Mouse (Mus musculus) bone marrow, adult 2 months (tissue): Measurements from ENCODE around the gene Zdhhc16. TPM values are rescaled to one million over a fixed set of nuclear protein-coding genes. Genes with fewer than 3 reads are reported as not detected.

Experiments used
- H3K27ac ChIP-seq: fragments of 200-500 bp; 2 replicates; pipeline ENCODE4 v1.5.1; 2012; ENCODE audit warnings: low read depth, mild to moderate bottlenecking, control low read depth, inconsistent platforms, low read length; ENCODE audit not compliant: control insufficient read depth, poor library complexity, insufficient read depth
- H3K4me1 ChIP-seq: fragments of 200-500 bp; 2 replicates; pipeline ENCODE4 v1.6.1; 2011; ENCODE audit warnings: low read length; ENCODE audit not compliant: control insufficient read depth, insufficient read depth
- H3K4me3 ChIP-seq: fragments of 200-500 bp; replicated peaks from 2 replicates; pipeline ENCODE3; 2011; ENCODE audit warnings: mild to moderate bottlenecking, low read depth, low read length, control low read depth; ENCODE audit not compliant: control insufficient read depth
- CTCF ChIP-seq: fragments of 200-500 bp; IDR thresholded peaks from 2 replicates; pipeline ENCODE4 v1.5.1; 2011; ENCODE audit warnings: low read length, control low read depth; ENCODE audit not compliant: control insufficient read depth, insufficient read depth
- POLR2A ChIP-seq: fragments of 200-500 bp; IDR thresholded peaks from 2 replicates; pipeline ENCODE4 v1.6.1; 2011; ENCODE audit warnings: low read depth, mild to moderate bottlenecking, control low read depth, low read length, borderline replicate concordance; ENCODE audit not compliant: control insufficient read depth
- WGBS: fragments of 180-500 bp; shearing (Covaris S2); methylation state at CpG from one replicate; pipeline ENCODE4 v1.1.7; 2018; 5-methylcytosine and 5-hydroxymethylcytosine counted together
- polyA plus RNA-seq: library from polyadenylated mRNA; stranded (reverse); fragments of >200 nt; gene quantifications from 2 replicates; pipeline ENCODE4 v1.2.4, GENCODE M21; 2011; ENCODE audit warnings: low replicate concordance; ENCODE audit not compliant: missing spikeins, insufficient read depth, insufficient read length

Zdhhc16 gene
- polyA plus RNA-seq, 1 experiment, result 59.8 TPM

DNA sequence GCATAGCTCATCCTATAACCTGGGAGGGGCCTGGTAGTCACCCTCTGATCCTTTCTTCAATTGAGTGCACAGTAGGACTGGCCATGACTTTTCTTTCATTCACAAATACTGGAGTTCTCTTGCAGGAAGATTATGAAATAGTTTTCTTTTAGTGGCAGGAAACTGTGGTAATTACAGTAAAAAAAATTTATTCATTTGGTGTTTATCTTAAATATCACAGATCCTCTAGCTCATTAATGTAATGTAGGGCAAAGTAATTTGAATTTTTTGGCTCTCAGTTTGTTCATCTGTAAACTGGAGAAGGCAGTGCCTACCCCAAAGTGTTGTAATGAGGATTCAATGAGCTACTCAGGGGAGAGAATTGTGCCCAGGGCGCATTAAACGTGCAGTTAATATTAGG is 59.7 kb downstream of the Zdhhc16 start:
- TF ChIP-seq POLR2A (no peak), CTCF (no peak)
- Histone ChIP-seq H3K4me3 (no peak overlapping the region), H3K4me1 (peaks cover 10% of the 10 kb centered on the region), H3K27ac (no peak overlapping the region)
- WGBS, result 59% methylated on average over 2 of the region's 2 CpGs

DNA sequence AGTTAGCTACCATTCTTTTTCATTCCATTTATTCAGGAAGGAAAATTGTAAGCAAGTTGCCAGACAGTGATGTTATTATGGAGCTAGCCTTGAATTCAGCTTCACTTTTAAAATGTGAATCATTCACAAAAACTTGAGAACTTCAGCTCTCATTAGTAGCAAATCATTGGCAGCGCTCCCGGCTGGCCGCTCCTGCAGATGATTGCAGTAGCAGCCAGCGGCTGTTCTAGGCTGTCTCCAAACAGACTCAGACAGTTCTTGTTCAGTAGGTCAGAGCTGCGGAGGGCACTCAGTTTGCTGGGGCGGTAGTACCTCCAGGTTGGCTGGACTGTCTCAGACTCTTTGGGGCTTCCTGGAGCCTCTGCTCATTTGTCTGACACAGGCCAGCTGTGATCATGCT is 60.2 kb downstream of the Zdhhc16 start:
- Histone ChIP-seq H3K27ac (no peak overlapping the region), H3K4me3 (no peak overlapping the region), H3K4me1 (peaks cover 10% of the 10 kb centered on the region)
- WGBS, result 65% methylated on average over 6 of the region's 6 CpGs
- no peak for TF ChIP-seq CTCF
- TF ChIP-seq POLR2A, result no peak

Other genes with a start within 250 kb of the Zdhhc16 start
- gene Slit1, start 189.8 kb upstream of the Zdhhc16 start, polyA plus RNA-seq, result 0.50 and 2.7 TPM in 2 replicates
- 25.5 and 26.6 TPM in 2 replicates for gene Arhgap19, start 131.4 kb upstream of the Zdhhc16 start, polyA plus RNA-seq
- 6.4 and 12.0 TPM in 2 replicates for gene Frat1, start 103.5 kb upstream of the Zdhhc16 start, polyA plus RNA-seq
- 4.5 and 9.7 TPM in 2 replicates for gene Frat2, start 85.3 kb upstream of the Zdhhc16 start, polyA plus RNA-seq
- 5.8 and 12.5 TPM in 2 replicates for gene Rrp12, start 37.3 kb upstream of the Zdhhc16 start, polyA plus RNA-seq
- gene Pgam1, start 21.6 kb upstream of the Zdhhc16 start, polyA plus RNA-seq, result 47.1 and 160 TPM in 2 replicates
- gene Exosc1, start 57 bp upstream of the Zdhhc16 start, polyA plus RNA-seq, result 16.4 and 24.6 TPM in 2 replicates
- gene Mms19, start 47.7 kb downstream of the Zdhhc16 start, polyA plus RNA-seq, result 28.0 and 45.8 TPM in 2 replicates
- 6.0 and 10.2 TPM in 2 replicates for gene Ubtd1, start 48.3 kb downstream of the Zdhhc16 start, polyA plus RNA-seq
- not detected in 2 replicates for gene Ankrd2, start 102.5 kb downstream of the Zdhhc16 start, polyA plus RNA-seq
- 1.8 TPM in 1 of 2 replicates, not detected in the other for gene Hoga1, start 112.1 kb downstream of the Zdhhc16 start, polyA plus RNA-seq
- not detected in 2 replicates for gene 4933411K16Rik, start 118.8 kb downstream of the Zdhhc16 start, polyA plus RNA-seq
- 1.4 TPM in 1 of 2 replicates, not detected in the other for gene Morn4, start 152.9 kb downstream of the Zdhhc16 start, polyA plus RNA-seq
- gene Pi4k2a, start 157.0 kb downstream of the Zdhhc16 start, polyA plus RNA-seq, result 6.6 and 11.5 TPM in 2 replicates
- 2.9 TPM in 1 of 2 replicates, not detected in the other for gene Avpi1, start 195.6 kb downstream of the Zdhhc16 start, polyA plus RNA-seq
- 8.4 and 16.9 TPM in 2 replicates for gene Marveld1, start 213.9 kb downstream of the Zdhhc16 start, polyA plus RNA-seq
- 20.8 and 53.1 TPM in 2 replicates for gene Zfyve27, start 230.5 kb downstream of the Zdhhc16 start, polyA plus RNA-seq